Mouse (Mus musculus): ENCODE results near the gene Piezo1. TPM values are rescaled to one million over a fixed set of nuclear protein-coding genes. Genes with fewer than 3 reads are reported as not detected.

The Piezo1 gene
- polyA plus RNA-seq, 1 experiment, result 70.9 TPM

DNA sequence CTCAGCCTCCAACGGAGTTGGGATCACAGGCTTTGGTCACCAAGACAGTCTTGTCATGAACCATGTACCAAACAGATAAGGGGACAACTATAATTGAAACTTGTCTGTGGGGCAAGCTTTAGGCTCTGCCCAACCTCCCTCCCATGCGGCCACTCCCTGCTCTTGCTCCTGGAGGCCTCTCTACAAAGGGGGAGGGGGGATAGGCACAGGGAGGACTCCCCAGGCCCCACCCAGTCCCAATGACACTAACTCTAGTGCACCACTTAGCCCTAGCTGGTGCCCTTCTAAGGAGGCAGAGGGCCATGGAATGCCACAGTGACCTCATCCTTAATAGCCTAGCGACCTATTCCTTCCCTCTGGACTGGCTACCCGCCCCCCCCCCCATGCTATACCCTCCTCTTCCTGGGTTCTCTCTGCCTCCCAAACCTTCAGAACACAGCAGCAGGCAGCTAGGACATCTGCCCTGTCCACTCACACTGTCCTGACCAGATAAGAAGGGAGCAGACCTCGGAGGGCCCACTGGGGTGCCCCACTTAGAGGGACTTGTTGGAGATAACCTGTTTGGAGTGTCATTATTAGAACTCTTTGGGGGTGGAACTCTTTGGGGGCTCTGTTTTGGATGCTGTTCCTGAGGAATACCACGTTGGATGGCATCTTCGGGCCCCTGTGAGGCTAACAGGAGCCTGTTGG lies 4.9 kb downstream of the Piezo1 start:
- no peak for DNase-seq (ENCODE audit: low spot score)

DNA sequence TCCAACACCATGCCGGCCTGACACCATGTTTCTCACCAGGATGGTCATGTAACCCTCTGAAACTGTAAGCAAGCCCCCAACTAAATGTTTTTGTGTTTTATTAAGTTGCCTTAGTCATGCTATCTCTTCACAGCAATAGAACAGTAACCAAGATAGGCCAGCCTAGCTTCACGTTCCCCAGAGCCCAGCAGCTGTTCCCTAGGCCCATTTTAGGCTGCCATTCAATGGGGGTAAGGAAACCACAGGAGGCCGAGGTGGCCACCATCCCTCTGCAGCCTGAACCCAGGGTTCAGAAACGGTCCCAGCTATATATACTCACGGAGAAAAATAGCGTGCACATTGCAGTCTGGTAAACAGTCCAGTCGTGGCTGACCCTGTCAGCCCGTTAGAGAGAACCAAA lies 7.0 kb downstream of the Piezo1 start:
- no peak for DNase-seq (ENCODE audit: low spot score)

DNA sequence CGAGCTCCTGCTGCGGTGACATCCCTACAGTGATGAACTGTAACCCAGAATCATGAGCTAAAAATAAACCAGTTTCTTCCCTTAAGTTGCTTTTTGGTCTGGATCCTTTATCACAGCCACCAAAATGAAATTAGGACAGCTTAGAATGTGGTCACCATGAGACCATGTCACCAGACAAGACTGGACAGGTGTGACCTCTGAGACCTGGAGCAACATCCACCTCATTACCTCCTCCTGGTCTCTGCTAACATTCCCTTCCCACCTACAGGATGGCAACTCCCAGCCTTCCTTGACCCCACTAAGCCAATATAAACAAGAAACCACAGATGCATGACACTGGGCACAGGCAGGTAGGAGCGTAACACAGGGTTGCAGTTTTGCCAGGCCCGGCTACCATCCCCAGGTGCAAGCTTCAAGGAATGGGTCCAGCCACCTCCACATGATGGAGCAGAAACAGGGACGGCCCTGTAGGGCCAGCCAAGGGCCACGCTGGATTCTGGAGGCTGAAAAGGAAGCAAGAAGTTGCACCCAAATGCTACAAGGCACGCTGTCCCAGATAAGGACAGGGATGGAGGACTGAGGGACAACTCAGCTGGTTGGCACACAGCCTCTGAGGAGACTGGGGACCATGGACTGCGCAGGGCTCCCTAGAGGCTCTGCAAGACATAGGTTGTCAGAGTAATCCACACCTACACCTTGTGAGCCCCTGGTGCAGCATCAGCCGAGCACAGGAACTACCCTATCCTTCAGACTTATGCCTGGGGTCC lies 12.6 kb downstream of the Piezo1 start:
- no peak for DNase-seq (ENCODE audit: low spot score)

DNA sequence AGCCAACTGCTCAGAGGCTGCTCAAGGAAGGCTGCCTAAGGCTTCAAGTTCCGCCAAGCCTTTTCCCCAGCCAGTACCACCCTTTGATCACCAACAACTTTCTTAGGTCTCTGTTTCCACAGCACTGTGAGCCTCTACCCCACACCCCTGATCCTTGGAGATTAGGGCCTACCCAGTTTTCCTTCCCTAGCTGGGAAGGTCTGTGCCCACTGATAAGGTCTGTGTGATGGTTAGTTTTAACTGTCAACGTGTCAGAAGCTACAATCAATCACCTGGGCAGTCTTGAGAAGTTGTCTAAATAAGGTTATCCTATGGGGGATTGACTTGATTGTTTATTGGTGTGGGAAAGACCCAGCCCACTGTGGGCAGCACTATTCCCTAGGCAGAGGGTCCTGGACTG lies 13.3 kb downstream of the Piezo1 start:
- DNase-seq (ENCODE audit: low spot score), result no peak

DNA sequence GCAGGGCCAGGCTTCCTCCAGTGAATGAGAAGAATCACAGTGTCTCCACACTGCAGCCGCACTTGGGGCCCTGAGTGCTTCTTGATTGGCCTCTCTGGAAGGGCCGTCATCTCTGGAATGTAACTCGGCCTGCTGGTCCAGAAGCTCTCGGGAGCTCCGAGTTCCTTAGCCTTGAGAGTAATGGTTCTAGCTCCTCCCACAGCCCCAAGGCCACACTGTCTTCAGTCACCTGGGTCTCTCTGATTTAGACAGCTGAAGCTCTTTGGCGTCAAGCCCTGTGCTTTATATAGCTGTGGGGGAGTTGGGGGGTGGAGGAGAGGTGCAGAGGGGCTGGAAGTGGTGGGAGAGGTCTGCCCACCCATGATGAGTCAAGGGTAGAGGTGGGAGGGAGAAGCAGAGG lies 14.1 kb downstream of the Piezo1 start:
- DNase-seq (ENCODE audit: low spot score), result no peak

DNA sequence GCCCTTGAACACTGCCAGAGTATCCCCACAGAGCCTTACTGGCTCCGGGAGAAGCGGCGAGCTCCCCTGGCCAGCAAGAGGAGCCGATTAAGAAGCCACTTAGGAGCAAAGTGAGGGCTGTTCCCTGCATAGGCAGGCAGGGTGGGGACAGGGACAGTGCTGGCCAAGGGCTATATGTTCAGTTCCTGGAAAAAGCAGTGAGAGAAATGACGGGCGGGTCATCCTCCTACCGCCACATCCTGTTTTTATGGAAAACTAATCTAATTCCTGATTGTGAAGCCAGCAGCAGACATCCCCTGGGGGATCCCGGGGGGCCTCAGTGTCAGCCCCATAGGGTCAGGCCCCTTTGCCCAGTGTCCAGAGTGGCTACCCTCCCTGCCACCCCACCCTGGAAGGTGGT lies 19.8 kb downstream of the Piezo1 start:
- DNase-seq (ENCODE audit: low spot score), result no peak

DNA sequence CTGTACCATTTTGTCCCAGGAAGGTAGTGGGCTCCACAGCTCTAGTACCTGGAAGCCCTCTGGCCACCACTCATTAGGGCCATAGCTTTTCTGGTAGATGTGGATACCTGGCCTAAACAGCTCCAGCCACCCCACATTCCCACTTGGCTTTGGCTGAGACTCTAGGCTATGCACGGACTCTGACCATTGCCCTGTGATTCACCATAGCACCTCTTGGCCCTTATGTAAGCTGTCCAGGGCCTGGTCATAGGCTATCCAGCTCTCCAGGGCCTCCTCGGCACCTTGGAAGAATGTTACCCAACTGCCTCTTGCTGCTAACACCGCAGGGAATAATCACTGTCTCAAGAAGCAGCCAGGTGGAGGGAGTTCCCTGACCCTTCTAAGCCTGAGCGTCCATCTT lies 22.0 kb downstream of the Piezo1 start:
- no peak for DNase-seq (ENCODE audit: low spot score)

DNA sequence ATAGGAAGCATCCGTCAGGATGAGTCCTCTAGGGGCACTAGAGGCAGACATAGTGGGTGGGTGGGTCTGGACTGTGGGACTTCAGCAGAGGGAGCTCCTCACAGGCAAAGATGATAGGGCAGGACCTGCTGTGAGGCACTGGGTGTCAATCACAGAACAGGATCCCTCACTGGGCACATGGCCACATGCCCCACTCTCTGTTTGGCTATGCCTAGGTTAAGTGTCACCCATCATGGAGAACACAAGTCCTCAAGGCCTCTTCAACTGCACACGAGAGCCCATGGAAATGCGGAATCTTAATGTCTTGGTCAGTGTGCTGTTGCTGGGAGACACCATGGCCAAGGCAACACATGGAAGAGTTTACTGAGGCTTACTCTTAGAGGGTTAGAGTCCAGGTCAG lies 23.2 kb downstream of the Piezo1 start:
- DNase-seq (ENCODE audit: low spot score), result no peak

DNA sequence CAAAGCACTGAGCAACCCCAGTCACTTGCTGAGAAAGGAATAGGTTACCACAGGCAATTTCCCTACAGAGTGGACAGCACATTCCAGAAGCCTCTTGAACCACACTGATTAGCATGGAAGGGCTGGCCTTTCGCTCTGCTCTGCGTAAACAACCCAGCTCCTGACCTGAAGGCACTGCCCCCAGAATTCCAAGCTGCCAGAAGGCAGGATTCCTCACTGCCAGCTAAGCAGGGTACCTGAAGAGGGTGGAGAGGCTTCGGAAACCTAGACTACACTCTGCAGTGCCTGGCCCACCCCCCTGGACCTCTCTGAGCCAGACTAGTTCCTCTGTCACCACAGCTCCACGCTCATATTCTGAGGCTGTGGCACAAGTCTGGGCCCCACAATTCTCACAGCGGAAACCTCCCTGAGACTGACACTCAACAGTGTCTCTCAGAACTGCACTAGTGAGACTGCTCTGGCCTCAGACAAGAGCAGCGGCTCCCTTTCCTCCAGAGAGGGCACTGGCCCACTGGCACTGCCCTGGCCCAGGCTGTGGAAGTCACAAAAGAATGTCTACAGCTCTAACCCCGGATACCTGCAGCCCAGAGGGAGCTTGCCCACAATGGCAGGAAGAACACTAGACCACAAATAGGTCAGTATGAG lies 24.5 kb downstream of the Piezo1 start:
- no peak for DNase-seq (ENCODE audit: low spot score)

DNA sequence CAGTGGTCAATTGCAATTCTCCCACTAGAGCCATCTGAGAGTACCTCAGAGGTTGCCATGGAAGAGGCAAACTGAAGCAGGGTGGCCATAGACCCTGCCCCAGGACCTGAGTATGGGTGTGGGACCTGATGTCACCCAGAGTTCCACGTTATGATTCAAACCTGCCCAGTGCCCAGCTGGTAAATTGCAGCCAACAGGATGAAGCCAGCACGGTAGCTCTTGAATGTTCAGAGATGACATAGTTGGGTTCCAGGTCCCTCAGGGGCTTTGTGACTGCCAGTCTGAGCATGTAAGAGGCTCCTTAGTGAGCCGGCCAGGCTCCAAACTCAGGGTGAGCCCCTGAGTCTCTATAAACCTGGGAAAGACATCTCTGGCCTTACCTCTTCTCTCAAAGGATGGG lies 25.0 kb downstream of the Piezo1 start:
- no peak for DNase-seq (ENCODE audit: low spot score)

DNA sequence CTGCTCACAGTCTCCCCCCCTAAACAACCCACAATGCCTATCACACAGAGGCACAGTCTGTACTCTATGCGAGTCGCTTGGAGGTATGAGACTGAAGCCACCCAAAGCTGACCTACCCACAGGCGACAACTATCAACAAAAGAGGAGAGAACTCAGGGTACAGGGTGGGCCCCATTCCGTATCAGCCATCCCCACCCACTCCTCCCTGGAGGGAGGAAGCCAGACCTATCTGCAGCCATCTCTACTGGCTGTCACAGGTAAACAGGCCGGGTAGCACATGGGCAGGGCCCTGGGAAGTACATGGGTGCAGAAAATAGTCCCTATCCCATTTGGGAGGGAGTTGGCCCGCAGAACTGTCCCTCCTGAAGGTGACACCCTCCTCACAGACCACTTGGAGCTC lies 26.1 kb downstream of the Piezo1 start:
- no peak for DNase-seq (ENCODE audit: low spot score)

DNA sequence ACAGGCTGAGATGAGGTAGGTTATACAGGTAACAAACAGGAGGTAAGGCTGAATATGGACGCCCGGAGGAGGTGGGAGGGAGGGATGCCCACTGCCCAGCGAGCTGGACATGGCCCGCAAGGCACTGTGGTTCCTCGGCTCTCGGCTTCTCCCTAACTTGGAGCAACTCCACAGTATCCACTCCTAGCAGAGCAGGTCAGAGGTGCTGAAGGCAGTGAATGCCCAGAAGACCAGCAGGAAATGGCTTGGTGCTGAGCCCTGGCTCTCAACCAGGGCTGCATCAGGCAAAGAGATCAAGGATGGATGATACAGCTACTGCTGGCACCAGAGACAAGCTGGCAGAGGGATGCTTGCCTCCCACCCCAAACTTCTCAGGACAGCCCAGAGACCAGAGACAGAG lies 26.6 kb downstream of the Piezo1 start:
- DNase-seq (ENCODE audit: low spot score), result no peak

DNA sequence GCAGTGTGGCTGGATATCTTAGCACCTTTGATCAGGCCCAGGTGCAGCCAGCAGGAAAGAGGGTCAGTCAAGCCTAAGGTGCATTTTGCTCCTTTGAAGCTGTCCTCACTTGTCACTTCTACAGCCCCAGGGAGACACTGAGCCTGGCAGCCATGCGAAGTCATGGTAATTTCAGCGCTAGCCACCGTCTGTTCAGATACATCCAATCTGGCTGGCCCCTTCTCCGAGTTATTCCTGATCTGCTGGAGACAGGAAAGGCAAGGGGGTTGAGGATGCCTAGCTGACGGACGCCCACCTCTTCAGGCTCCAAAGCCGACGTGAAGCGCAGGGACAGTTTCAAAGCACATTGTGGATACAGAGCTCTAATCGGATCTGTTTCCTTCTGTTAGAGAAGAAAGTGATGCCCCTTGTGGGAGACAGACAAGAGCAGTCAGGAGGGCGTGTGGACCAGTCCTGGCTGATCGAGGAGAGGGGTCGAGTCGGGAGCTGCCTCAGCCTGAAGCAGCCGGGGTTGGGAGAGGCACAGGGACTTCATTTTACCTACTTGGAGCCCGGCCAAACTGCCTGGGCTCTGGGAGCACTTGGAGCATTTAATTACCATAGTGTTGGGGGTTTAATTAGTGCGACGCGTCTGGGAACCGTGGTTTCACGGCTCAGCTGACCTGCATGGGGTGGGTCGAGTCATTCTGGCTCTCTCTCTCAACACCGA lies 27.3 kb downstream of the Piezo1 start:
- no peak for DNase-seq (ENCODE audit: low spot score)

DNA sequence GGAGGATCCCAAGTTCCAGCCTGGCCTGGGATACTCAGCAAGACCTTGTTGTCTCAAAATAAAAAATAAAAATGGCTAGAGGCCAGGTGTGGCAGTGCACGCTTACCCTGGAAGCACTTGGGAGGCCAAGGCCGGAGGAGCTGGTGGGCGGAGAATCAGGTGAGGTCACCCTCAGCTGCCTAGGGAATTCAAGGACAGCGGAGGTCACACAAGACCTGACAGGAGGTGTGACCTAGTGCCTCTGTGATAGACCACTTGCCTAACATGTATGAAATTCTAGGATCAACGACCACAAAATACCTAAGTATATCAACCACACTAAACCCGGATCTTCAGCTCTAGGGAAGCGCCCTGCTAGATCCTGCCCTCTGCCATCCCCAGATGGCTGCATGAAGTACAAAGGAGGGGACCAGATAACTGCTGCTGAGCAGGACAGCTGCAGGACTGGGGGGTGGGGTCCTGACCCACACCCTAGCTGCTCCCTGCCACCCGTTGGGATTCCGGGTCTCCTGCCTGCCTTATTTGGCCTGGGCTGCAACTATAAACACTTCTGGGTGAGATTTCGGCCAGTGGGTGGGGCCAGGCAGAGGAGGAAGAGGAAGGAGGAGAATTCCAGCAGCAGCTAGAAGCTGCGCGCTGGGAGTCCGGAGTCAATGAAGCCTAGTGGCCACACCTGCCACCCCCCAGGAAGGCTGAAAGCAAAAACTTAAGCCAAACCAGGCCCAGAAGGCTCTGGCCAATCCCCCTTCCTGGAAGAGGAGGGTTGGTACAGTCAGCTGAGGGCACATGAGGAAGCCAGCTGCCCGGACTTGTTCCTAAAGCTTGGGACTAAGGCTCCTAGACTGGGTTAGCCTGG lies 28.1 kb downstream of the Piezo1 start:
- no peak for DNase-seq (ENCODE audit: low spot score)

DNA sequence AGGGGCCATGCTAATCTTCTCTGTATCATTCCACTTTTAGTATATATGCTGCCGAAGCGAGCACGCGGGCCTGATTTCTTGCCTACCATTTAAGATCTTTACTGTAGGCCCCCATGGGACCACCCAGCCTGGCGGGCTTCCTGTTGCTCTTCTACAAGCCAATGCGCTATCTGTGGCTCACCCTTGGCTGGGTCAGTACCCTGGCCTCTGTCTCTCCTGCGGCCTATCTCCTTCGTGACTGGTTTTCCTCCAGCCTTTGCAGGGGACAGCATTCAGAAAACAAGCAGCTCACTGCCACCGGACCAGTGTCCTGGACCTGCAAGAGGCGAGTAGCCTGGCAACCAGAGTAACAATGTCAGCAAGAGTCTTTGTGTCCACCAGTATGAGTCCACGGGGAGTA lies 30.5 kb downstream of the Piezo1 start:
- DNase-seq (ENCODE audit: low spot score), result no peak

DNA sequence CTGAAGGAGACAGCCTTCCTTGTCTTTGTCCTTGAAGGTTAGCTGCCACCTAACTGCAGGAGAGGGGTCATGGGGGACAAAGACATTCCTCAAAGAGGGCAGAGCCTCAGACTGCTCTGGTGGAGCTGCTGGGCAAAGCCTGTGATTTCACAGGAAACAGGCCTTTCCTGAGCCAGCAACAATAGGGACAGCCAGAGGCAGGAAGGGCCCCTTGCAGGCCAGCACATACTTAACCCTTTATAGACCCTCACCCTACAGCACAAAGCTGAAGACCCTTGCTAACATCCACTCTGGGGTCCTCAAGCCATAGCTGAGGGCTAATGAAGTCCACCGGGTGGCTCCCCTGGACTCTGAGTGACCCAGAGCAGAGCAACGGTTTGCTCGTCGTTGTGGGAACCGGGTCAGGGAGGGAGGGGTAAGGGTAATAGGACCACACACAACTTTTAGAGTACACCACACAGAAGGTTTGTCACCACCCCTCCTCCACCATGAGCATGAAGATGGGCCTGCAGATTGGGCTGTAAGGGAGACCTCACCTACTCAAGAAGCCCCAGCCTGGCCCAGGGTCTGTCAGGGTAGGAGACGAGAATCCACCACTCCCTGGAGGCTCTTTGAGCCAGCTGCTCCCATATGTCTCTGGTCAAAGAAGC lies 33.5 kb downstream of the Piezo1 start:
- DNase-seq (ENCODE audit: low spot score), result no peak

DNA sequence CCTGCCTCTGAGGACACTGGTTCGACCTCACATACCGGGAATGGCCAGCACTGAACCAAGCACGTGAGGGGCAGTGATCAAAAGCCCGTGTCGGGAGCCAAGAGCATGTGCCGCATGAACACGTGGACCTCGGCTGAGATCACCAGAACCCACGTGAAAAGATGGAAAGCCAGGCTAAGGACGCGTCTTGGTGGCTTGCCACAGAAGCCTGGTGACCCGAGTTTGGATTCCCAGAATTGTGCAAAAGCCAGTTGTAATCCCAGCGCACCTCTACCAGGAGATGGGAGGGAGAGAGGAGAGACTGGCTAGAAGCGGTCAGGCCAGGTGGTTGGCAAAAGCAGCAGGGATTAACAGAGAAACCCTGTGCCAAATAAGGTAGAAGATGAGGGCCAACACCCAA lies 35.4 kb downstream of the Piezo1 start:
- no peak for DNase-seq (ENCODE audit: low spot score)

DNA sequence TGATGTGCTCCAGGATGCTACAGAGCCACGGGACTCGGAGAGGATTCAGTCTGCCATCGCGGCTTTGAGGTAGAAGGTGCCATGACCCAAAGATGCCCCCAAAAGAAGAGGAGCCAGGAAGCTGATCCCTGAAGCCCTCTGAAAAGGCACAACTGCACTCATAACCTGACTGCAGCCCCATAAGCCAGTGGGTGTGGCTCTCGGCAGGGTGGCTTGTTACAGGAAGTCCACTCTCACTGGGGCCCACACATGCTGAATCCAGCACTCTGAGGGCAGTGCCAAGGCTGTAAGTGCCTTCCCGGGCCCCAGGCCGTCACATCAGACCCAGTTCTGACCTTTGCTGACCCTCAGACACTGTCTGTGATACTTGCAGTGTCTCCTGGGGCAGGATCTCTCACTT lies 38.7 kb downstream of the Piezo1 start:
- no peak for DNase-seq (ENCODE audit: low spot score)

DNA sequence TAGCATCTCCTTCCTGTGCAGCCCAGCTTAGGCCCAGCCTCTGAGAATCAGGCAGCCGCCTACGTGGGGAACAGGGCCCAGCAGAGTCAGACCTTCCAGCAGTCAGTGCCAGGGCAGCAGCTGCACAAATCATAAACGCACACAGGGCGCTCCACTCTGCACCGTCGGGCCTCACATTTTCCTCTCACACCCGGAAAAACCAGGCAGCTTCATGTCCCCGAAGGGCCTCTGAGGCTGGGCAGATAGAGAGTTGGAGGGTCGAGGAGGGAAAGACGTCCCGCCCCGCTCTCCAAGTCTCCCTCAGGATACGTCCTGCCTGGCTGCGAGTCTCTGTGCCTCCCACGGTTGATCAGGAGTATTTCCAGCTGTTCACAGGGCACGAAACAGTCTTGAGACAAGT lies 39.6 kb downstream of the Piezo1 start:
- no peak for DNase-seq (ENCODE audit: low spot score)

DNA sequence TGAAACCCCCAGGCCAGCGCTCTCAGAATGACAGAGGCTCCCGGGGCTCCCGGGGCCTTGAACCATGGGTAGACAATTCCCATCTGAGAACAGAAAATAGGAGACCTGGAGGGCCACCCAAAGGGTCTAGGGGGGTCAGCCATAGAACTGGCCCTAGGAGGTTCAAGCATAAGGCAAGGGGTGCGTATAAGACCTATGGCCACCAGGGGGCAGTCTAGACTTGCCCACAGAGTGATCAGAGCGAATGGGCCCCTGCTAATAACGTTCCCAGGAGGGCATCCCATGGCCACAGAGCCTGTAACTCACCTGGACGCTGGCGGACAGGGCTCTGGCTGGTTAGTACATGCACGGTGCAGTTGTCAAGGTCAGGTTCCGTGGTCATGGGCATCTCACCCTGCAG lies 50.3 kb downstream of the Piezo1 start:
- DNase-seq (ENCODE audit: low spot score), result peak; percentile 64

DNA sequence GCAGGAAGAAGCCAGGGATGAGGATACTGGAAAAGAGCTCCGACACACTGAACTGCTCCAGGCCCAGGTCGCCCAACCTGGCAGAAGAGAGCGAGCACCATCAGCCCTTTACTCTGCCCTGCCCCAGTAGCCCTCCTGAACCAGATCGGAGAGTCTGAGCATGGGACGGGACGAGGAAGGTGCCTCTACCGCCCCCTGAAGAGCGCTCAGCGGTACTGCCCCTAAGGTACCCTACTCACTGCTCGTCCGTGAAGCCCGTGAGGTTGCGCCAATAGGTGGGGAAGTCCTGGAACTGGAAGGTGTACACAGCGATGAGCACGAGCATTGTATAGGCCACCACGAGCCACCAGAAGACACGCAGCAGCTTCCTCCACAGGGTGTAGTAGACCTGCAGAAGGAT lies 53.2 kb downstream of the Piezo1 start:
- DNase-seq (ENCODE audit: low spot score), result no peak

Data from urinary bladder, adult 2 months (tissue).